Mouse (Mus musculus): ENCODE measurements around the gene Srgap2. TPM values are rescaled to one million over a fixed set of nuclear protein-coding genes. Genes with fewer than 3 reads are reported as not detected.

Gene Srgap2
- polyA plus RNA-seq, 1 experiment from 2014 or later, result 55.6 TPM

DNA sequence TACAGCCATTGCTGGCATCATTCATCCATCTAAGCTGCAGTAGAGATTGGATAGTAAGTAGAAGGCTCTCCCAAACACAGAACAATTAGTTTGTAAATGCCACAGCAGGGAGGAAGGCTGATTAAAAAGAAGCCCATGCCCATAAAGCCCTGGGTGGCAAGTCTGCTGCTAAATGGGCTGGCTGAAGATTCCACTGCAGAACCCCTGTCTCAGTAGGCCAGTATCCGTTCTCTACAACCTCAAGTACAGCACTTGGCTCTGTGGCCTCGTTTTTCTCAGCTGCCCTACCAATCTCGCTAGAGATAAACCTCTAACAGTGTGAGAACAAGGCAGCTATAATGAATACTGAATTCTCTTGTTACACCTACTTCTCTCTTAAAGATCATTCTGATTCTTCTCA is 227.9 kb downstream of the Srgap2 start:
- Histone ChIP-seq H3K36me3 (ENCODE audit: control insufficient read depth, insufficient read depth, low read length) (peaks cover 21% of the 10 kb centered on the region), H3K9ac (replicated peaks; ENCODE audit: low read depth, low read length) (no peak overlapping the region), H3K9me3 (ENCODE audit: control insufficient read depth, low read length) (no peaks in the 10 kb centered on the region), H3K4me1 (ENCODE audit: control insufficient read depth, insufficient read depth, low read length) (0 out of 2 replicates have a peak, but pooled peaks cover 5% of the 10 kb centered on the region), H3K27ac (ENCODE audit: low read depth, low read length) (no peak overlapping the region; the same call in 1 of the 2 replicates), H3K27me3 (ENCODE audit: control insufficient read depth, insufficient read depth, low read length) (no peaks in the 10 kb centered on the region), H3K4me3 (ENCODE audit: low read depth, low read length) (no peak overlapping the region), H3K4me2 (ENCODE audit: low read depth, low read length) (no peak overlapping the region)
- 22% methylated on average over 3 of the region's 3 CpGs for WGBS
- peak; percentile 49; the same call in 1 of the 2 replicates for ATAC-seq (ENCODE audit: low read depth)

DNA sequence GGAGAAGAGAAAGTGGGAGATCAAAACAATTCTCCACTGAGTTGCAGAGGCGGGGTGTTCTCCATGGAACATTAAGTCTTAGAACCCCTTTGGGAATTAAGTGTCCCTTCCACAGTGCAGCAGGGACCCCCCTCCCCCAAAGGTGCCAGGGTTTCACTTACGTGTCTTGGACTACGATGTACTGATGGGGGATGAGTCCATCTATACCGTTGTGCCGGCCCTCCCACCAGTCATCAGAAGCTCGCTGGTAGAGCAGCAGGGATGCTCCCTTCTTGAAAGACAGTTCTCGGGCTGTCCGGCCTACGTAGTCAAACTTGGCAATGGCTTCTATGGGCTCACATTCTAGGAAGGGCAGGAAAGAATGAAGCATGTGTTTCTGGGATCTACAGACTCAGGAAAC is 229.0 kb downstream of the Srgap2 start:
- H3K9me3 ChIP-seq (ENCODE audit: control insufficient read depth, low read length), result no peaks in the 10 kb centered on the region
- H3K27ac ChIP-seq (ENCODE audit: low read depth, low read length), result no peak overlapping the region
- H3K27me3 ChIP-seq (ENCODE audit: control insufficient read depth, insufficient read depth, low read length), result no peaks in the 10 kb centered on the region
- ATAC-seq (ENCODE audit: low read depth), result no peak
- H3K4me3 ChIP-seq (ENCODE audit: low read depth, low read length), result no peak overlapping the region
- no peak overlapping the region for H3K4me2 ChIP-seq (ENCODE audit: low read depth, low read length)
- 83% methylated on average over 9 of the region's 9 CpGs for WGBS
- peaks cover 21% of the 10 kb centered on the region for H3K36me3 ChIP-seq (ENCODE audit: control insufficient read depth, insufficient read depth, low read length)
- H3K9ac ChIP-seq (replicated peaks; ENCODE audit: low read depth, low read length), result no peak overlapping the region
- 0 out of 2 replicates have a peak, but pooled peaks cover 5% of the 10 kb centered on the region for H3K4me1 ChIP-seq (ENCODE audit: control insufficient read depth, insufficient read depth, low read length)

DNA sequence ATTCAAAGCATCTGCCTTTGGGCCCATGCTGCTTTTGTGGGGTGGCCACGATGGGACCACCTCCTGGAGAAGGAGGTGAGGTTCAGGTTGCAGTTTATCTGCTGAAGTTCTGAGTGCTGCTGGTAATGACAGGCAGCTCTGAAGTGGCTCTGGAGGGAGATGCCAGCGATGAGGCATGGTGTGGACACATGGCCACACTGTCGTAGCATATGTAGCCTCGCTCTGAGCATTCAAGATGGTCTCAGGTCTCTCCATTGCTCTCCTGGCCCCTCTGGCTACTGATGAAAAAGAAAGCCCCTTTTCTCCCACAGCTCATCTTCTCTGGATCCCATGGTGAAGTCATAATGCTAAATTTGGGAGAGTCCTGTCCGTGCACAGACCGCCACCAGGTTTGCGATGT is 230.4 kb downstream of the Srgap2 start:
- H3K4me1 ChIP-seq (ENCODE audit: control insufficient read depth, insufficient read depth, low read length), result 0 out of 2 replicates have a peak, but pooled peaks cover 5% of the 10 kb centered on the region
- no peak for ATAC-seq (ENCODE audit: low read depth)
- no peak overlapping the region for H3K27ac ChIP-seq (ENCODE audit: low read depth, low read length)
- H3K4me3 ChIP-seq (ENCODE audit: low read depth, low read length), result no peak overlapping the region
- H3K9ac ChIP-seq (replicated peaks; ENCODE audit: low read depth, low read length), result no peak overlapping the region
- peaks cover 26% of the 10 kb centered on the region for H3K36me3 ChIP-seq (ENCODE audit: control insufficient read depth, insufficient read depth, low read length)
- no peaks in the 10 kb centered on the region for H3K27me3 ChIP-seq (ENCODE audit: control insufficient read depth, insufficient read depth, low read length)
- no peak overlapping the region for H3K4me2 ChIP-seq (ENCODE audit: low read depth, low read length)
- no peaks in the 10 kb centered on the region for H3K9me3 ChIP-seq (ENCODE audit: control insufficient read depth, low read length)
- 88% methylated on average over 7 of the region's 7 CpGs for WGBS

DNA sequence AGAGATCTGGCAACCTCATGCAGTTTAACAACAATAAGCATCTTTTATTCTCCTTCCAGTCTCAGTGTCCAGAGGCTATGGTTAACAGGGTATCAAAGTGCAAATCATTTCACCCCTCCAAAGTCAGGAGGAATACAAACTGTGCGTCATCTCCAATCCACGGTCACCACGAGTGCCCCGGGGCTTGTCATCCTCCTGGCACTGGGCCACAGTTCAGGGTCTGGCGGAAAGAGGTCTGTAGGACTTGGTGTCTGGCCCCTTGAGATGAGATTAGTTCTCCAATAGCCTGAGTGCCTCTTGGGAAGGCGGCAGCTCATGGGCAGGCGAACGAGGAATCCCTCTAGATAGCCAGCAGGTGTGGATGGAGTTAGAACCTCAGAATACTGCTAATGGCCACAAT is 232.0 kb downstream of the Srgap2 start:
- H3K4me3 ChIP-seq (ENCODE audit: low read depth, low read length), result no peak overlapping the region
- H3K4me2 ChIP-seq (ENCODE audit: low read depth, low read length), result no peak overlapping the region
- H3K36me3 ChIP-seq (ENCODE audit: control insufficient read depth, insufficient read depth, low read length), result peaks cover 26% of the 10 kb centered on the region
- 58% methylated on average over 8 of the region's 8 CpGs for WGBS
- ATAC-seq (ENCODE audit: low read depth), result no peak
- no peak overlapping the region for H3K9ac ChIP-seq (replicated peaks; ENCODE audit: low read depth, low read length)
- H3K27me3 ChIP-seq (ENCODE audit: control insufficient read depth, insufficient read depth, low read length), result no peaks in the 10 kb centered on the region
- H3K27ac ChIP-seq (ENCODE audit: low read depth, low read length), result no peak overlapping the region
- 0 out of 2 replicates have a peak, but pooled peaks cover 5% of the 10 kb centered on the region for H3K4me1 ChIP-seq (ENCODE audit: control insufficient read depth, insufficient read depth, low read length)
- no peaks in the 10 kb centered on the region for H3K9me3 ChIP-seq (ENCODE audit: control insufficient read depth, low read length)

DNA sequence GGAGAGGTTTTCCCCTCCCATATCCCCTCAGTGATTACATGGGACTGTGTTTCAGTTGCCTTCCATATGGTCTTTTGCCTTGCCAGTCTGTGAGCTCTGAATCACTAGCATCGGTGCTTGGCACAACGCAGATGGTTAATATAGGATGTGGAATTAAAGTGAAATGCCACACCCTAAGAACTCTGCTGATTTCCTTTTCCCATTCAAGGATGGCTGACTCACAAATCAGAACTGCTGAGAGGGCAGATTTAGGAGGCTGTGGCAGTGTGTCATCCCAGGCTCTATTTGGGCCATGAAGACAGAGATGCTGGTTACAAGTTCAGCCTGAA is 233.3 kb downstream of the Srgap2 start:
- Histone ChIP-seq H3K9me3 (ENCODE audit: control insufficient read depth, low read length) (no peaks in the 10 kb centered on the region), H3K36me3 (ENCODE audit: control insufficient read depth, insufficient read depth, low read length) (peaks cover 24% of the 10 kb centered on the region), H3K4me3 (ENCODE audit: low read depth, low read length) (no peak overlapping the region), H3K4me2 (ENCODE audit: low read depth, low read length) (no peak overlapping the region), H3K27ac (ENCODE audit: low read depth, low read length) (no peak overlapping the region), H3K9ac (replicated peaks; ENCODE audit: low read depth, low read length) (no peak overlapping the region), H3K4me1 (ENCODE audit: control insufficient read depth, insufficient read depth, low read length) (no peaks in the 10 kb centered on the region), H3K27me3 (ENCODE audit: control insufficient read depth, insufficient read depth, low read length) (no peaks in the 10 kb centered on the region)
- WGBS, result 80% methylated on average over 2 of the region's 2 CpGs
- no peak for ATAC-seq (ENCODE audit: low read depth)

DNA sequence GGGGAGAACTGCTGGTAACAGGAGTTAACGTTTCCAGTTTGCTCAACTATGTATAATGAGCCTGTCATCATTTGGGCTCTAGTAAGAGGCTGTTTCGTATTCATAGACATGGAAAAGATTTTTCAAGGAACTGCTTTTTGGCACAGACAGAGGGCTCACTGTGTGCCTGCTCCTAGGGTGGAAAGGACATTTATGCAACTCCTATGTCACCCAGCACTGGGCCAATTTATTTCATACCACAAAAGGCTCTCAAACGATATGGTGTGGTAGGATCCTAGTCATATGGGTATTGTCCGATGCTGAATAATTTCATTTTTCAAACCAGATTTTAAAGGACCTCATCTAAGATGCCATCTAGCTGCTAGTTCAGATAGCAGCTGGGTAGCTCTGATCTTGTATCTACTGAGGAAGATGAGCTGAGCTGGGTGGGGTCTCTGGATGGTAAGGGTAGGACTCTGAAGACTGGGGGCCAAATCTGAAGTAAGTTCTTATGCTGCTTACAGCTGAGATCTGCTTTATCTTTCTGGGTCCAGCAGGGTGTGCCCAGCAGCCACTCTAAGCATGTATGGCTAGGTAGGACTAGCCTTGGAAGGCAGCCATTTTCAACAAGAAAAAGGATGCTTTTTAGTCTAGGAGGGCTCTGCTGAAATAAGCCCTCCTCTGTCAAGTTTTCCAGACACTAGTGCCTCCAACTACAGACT is 233.8 kb downstream of the Srgap2 start:
- Histone ChIP-seq H3K4me1 (ENCODE audit: control insufficient read depth, insufficient read depth, low read length) (no peaks in the 10 kb centered on the region), H3K4me3 (ENCODE audit: low read depth, low read length) (no peak overlapping the region), H3K9ac (replicated peaks; ENCODE audit: low read depth, low read length) (no peak overlapping the region), H3K4me2 (ENCODE audit: low read depth, low read length) (no peak overlapping the region), H3K36me3 (ENCODE audit: control insufficient read depth, insufficient read depth, low read length) (peaks cover 29% of the 10 kb centered on the region), H3K27ac (ENCODE audit: low read depth, low read length) (no peak overlapping the region), H3K9me3 (ENCODE audit: control insufficient read depth, low read length) (no peaks in the 10 kb centered on the region), H3K27me3 (ENCODE audit: control insufficient read depth, insufficient read depth, low read length) (no peaks in the 10 kb centered on the region)
- no peak for ATAC-seq (ENCODE audit: low read depth)
- 90% methylated on average over 4 of the region's 4 CpGs for WGBS

DNA sequence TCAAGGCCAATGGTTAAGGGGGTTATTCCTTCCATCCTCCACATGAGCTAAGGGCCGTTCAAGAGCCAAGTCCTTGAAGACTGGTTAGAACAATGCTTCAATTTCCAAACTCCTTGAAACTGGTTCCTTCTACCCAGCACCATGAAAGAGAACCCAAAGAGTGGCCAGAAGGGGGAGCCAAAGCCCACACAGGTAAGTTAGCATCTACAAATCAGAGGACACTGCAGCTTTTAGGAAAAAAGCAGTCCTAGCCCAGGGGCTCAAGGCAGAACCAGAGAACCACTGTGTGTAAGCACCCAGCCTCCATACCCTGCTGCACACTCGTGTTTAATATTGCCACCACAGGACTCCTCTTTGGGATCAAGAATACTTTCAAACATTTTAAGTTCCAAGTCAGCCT is 236.5 kb downstream of the Srgap2 start:
- H3K27ac ChIP-seq (ENCODE audit: low read depth, low read length), result no peak overlapping the region
- no peak overlapping the region for H3K4me3 ChIP-seq (ENCODE audit: low read depth, low read length)
- peaks cover 19% of the 10 kb centered on the region for H3K36me3 ChIP-seq (ENCODE audit: control insufficient read depth, insufficient read depth, low read length)
- no peaks in the 10 kb centered on the region for H3K4me1 ChIP-seq (ENCODE audit: control insufficient read depth, insufficient read depth, low read length)
- no peak overlapping the region for H3K9ac ChIP-seq (replicated peaks; ENCODE audit: low read depth, low read length)
- no peaks in the 10 kb centered on the region for H3K27me3 ChIP-seq (ENCODE audit: control insufficient read depth, insufficient read depth, low read length)
- ATAC-seq (ENCODE audit: low read depth), result peak; percentile 32; the same call in 1 of the 2 replicates
- no peak overlapping the region for H3K4me2 ChIP-seq (ENCODE audit: low read depth, low read length)
- 44% methylated on average over 2 of the region's 2 CpGs for WGBS
- no peaks in the 10 kb centered on the region for H3K9me3 ChIP-seq (ENCODE audit: control insufficient read depth, low read length)

DNA sequence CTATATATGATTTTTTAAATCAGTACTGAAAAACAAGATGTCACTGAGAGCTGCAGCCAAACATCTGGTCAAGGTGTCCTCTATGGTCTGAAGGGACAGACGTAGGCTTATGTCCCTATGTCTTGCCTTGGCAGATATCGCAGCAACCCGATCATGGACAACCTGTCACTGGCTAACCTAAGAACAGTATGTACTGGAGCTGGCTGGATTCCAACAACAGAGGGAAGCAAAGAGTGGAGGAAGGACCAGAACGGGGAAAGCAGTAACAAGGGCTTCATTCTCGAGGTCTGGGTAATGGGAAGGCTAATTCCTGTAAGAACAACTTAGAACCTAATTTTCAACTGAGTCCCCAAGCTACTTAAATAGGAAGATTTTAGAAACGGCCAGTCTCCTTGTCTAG is 238.2 kb downstream of the Srgap2 start:
- no peaks in the 10 kb centered on the region for H3K9me3 ChIP-seq (ENCODE audit: control insufficient read depth, low read length)
- H3K9ac ChIP-seq (replicated peaks; ENCODE audit: low read depth, low read length), result no peak overlapping the region
- WGBS, result 84% methylated on average over 6 of the region's 6 CpGs
- H3K4me3 ChIP-seq (ENCODE audit: low read depth, low read length), result no peak overlapping the region
- ATAC-seq (ENCODE audit: low read depth), result no peak
- H3K36me3 ChIP-seq (ENCODE audit: control insufficient read depth, insufficient read depth, low read length), result peaks cover 16% of the 10 kb centered on the region
- no peak overlapping the region for H3K27ac ChIP-seq (ENCODE audit: low read depth, low read length)
- no peak overlapping the region for H3K4me2 ChIP-seq (ENCODE audit: low read depth, low read length)
- no peaks in the 10 kb centered on the region for H3K27me3 ChIP-seq (ENCODE audit: control insufficient read depth, insufficient read depth, low read length)
- H3K4me1 ChIP-seq (ENCODE audit: control insufficient read depth, insufficient read depth, low read length), result no peaks in the 10 kb centered on the region

DNA sequence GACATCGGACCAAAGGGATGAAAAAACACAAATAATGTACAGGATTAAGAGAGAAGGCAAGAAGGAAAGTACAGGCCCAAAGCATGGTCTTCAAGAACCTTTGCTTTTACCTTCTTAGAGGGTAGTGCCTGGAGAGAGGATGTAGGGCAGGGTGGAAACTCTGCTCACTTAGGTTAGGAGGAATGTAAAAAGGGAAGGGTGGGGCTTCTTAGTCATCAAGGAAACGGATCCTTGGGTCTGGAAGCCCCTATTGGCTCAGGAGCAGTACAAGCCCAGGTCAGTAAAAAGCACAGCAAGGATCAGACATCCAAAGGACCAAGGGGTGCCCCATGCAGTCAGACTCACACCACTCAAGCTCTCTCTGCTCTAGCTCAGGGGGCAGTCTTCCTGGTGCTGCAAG is 239.9 kb downstream of the Srgap2 start:
- Histone ChIP-seq H3K4me1 (ENCODE audit: control insufficient read depth, insufficient read depth, low read length) (no peaks in the 10 kb centered on the region), H3K27me3 (ENCODE audit: control insufficient read depth, insufficient read depth, low read length) (no peaks in the 10 kb centered on the region), H3K4me3 (ENCODE audit: low read depth, low read length) (no peak overlapping the region), H3K36me3 (ENCODE audit: control insufficient read depth, insufficient read depth, low read length) (peaks cover 14% of the 10 kb centered on the region), H3K9ac (replicated peaks; ENCODE audit: low read depth, low read length) (no peak overlapping the region), H3K9me3 (ENCODE audit: control insufficient read depth, low read length) (no peaks in the 10 kb centered on the region), H3K4me2 (ENCODE audit: low read depth, low read length) (no peak overlapping the region), H3K27ac (ENCODE audit: low read depth, low read length) (no peak overlapping the region)
- WGBS, result 82% methylated on average over 2 of the region's 2 CpGs
- ATAC-seq (ENCODE audit: low read depth), result no peak

All from neural tube, embryonic 14.5 days (tissue).